Mouse (Mus musculus) ES-E14 (cell line): Measurements from ENCODE around the gene Ifit1bl2.
"Not testable (repeated sequence)": the region's sequence is repeated elsewhere in the genome, so short reads cannot be mapped to it uniquely, and the experiment has no call there.

Experiments
- CHD2 ChIP-seq: IDR thresholded peaks from 2 replicates; pipeline ENCODE4 v1.6.1; 2014; ENCODE audit warnings: mild to moderate bottlenecking, low read depth, low read length, inconsistent platforms
- ZC3H11A ChIP-seq: IDR thresholded peaks from 2 replicates; pipeline ENCODE4 v1.6.1; 2012; ENCODE audit warnings: low read depth, mild to moderate bottlenecking, inconsistent platforms, low read length, borderline replicate concordance
- ZNF384 ChIP-seq: IDR thresholded peaks from 2 replicates; pipeline ENCODE4 v1.6.1; 2012; ENCODE audit warnings: low read depth, low read length, inconsistent platforms

DNA sequence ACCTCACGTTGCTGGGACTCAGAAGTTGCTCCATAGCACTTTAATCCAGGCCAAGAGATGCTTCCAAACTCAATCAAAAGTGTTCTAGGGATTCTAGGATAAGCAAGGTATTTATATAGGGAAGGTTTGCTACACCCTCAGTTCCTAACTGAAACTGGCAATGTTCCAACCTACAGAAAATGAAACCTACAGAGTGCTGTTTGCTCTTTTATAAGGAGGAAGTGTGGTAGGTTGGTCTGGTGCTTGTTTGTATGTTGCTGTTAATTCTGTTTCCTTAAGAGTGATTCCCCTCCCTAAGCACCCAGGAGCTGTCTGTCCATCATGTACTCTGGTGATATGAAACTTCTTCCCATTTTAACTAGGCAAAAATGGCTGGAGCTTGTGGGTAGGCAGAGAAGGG is 38.7 kb downstream of the Ifit1bl2 start, which contains the start of gene Ifit1bl1:
- not testable (repeated sequence) for TF ChIP-seq ZC3H11A, CHD2, ZNF384
